Mouse (Mus musculus) liver, embryonic 13.5 days (tissue): Measurements from ENCODE around the gene Trpc7. TPM values are rescaled to one million over a fixed set of nuclear protein-coding genes. Genes with fewer than 3 reads are reported as not detected.

Experiments
- ATAC-seq: fragments of 200-750 bp; cut with Nextera tagmentation; 2 replicates; pipeline ENCODE4 v1.8.0; 2017; ENCODE audit warnings: low read depth, mild to moderate bottlenecking, moderate number of reproducible peaks, moderate library complexity
- DNase-seq: peaks from one replicate; pipeline ENCODE4 v3.0.0; 2022
- H3K27ac ChIP-seq: fragments of 300-500 bp; sonication (generic); 2 replicates; pipeline ENCODE4 v1.5.1; 2015; ENCODE audit warnings: moderate library complexity, mild to moderate bottlenecking, inconsistent platforms
- H3K27me3 ChIP-seq: fragments of 300-500 bp; sonication (generic); 2 replicates; pipeline ENCODE4 v1.6.1; 2015; ENCODE audit warnings: mild to moderate bottlenecking, inconsistent platforms
- H3K36me3 ChIP-seq: fragments of 300-500 bp; sonication (generic); 2 replicates; pipeline ENCODE4 v1.6.1; 2015; ENCODE audit warnings: mild to moderate bottlenecking, inconsistent platforms
- H3K4me1 ChIP-seq: fragments of 300-500 bp; sonication (generic); replicated peaks from 2 replicates; pipeline ENCODE4 v1.6.1; 2015; ENCODE audit warnings: inconsistent platforms
- H3K4me2 ChIP-seq: fragments of 300-500 bp; sonication (generic); 2 replicates; pipeline ENCODE4 v1.6.1; 2015; ENCODE audit warnings: inconsistent platforms, mild to moderate bottlenecking, moderate library complexity
- H3K4me3 ChIP-seq: fragments of 300-500 bp; sonication (generic); replicated peaks from 2 replicates; pipeline ENCODE4 v1.5.1; 2015; ENCODE audit warnings: mild to moderate bottlenecking, inconsistent platforms
- H3K9ac ChIP-seq: fragments of 300-500 bp; sonication (generic); 2 replicates; pipeline ENCODE4 v1.6.1; 2015; ENCODE audit warnings: mild to moderate bottlenecking, inconsistent platforms
- H3K9me3 ChIP-seq: fragments of 300-500 bp; sonication (generic); replicated peaks from 2 replicates; pipeline ENCODE4 v1.6.1; 2016; ENCODE audit warnings: inconsistent platforms
- WGBS: fragments of 180-500 bp; shearing (Covaris S2); methylation state at CpG from one replicate; pipeline ENCODE4 v1.1.7; 2015; ENCODE audit not compliant: insufficient replicate concordance; 5-methylcytosine and 5-hydroxymethylcytosine counted together
- polyA plus RNA-seq: library from polyadenylated mRNA; unstranded; fragments of >200 nt; fragmentation: Nextera tagmentation; extraction: Ambion mirVana; gene quantifications from 2 replicates; pipeline ENCODE4 v1.2.1, GENCODE M21; 2015

Trpc7 gene
- polyA plus RNA-seq, 1 experiment from 2014 or later: not detected

- 78% methylated on average over 3 of the region's 3 CpGs for WGBS
- no peak overlapping the region for H3K9ac ChIP-seq
- no peak for ATAC-seq
Measured at GRCm38 (mm10) chr13:56790683-56791082, 105.1 kb downstream of the Trpc7 start.

DNA sequence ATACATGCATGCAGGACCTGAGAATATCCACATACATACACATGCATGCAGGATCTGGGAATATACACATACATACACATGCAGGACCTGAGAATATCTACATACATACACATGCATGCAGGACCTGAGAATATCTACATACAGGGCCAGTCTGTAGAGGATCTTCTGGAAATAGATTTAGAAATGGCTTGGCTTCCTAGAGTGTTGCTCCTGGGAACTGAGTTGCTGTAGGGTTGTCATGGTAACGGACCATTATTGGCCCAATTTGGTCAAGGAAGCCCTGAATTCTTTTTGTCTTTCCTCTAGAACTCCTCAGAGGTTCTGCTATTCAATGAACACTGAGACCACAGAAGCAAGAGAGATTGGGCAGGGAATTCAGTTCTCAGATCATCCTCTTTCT is 113.2 kb downstream of the Trpc7 start:
- ATAC-seq: no peak
- WGBS: 46% methylated on average over 1 of the region's 1 CpGs

More at GRCm38 (mm10) chr13:56790683-56791082, 105.1 kb downstream of the Trpc7 start:
- Histone ChIP-seq H3K4me1 (no peaks in the 10 kb centered on the region), H3K27ac (no peak overlapping the region), H3K4me2 (no peak overlapping the region), H3K36me3 (no peaks in the 10 kb centered on the region), H3K27me3 (no peaks in the 10 kb centered on the region), H3K9me3 (no peaks in the 10 kb centered on the region), H3K4me3 (no peak overlapping the region)
- no peak for DNase-seq

DNA sequence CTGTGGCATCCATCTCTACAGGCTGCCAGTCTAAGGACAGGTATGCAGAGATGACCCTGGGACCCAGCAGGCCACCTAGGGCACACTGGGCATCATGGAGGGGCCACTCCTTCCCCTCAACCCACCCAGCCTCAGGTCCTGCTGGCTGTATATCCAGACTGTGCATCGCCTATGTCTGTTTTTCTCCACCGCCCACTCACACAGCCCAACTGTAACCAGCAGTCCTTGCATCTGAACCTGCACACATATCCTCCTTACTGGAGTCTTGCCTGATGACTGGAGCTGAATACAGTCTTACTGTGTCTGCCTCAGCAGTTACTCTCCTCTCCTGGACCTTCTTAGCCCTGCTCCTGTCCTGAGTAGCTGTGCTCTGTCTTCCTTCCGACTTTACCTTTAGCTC is 114.1 kb downstream of the Trpc7 start:
- H3K9ac ChIP-seq: no peak overlapping the region
- 69% methylated on average over 3 of the region's 3 CpGs for WGBS
- no peak overlapping the region for H3K27ac ChIP-seq
- no peak overlapping the region for H3K4me3 ChIP-seq
- no peak for ATAC-seq
- no peak for DNase-seq
- H3K4me1 ChIP-seq: no peaks in the 10 kb centered on the region
- H3K9me3 ChIP-seq: no peaks in the 10 kb centered on the region
- H3K27me3 ChIP-seq: no peaks in the 10 kb centered on the region
- H3K4me2 ChIP-seq: no peak overlapping the region
- no peaks in the 10 kb centered on the region for H3K36me3 ChIP-seq

More for the DNA sequence above, 113.2 kb downstream of the Trpc7 start:
- H3K4me3 ChIP-seq: no peak overlapping the region
- H3K9me3 ChIP-seq: no peaks in the 10 kb centered on the region
- no peaks in the 10 kb centered on the region for H3K4me1 ChIP-seq
- H3K36me3 ChIP-seq: no peaks in the 10 kb centered on the region
- H3K27ac ChIP-seq: no peak overlapping the region
- H3K9ac ChIP-seq: no peak overlapping the region
- H3K4me2 ChIP-seq: no peak overlapping the region
- no peak for DNase-seq
- H3K27me3 ChIP-seq: no peaks in the 10 kb centered on the region

DNA sequence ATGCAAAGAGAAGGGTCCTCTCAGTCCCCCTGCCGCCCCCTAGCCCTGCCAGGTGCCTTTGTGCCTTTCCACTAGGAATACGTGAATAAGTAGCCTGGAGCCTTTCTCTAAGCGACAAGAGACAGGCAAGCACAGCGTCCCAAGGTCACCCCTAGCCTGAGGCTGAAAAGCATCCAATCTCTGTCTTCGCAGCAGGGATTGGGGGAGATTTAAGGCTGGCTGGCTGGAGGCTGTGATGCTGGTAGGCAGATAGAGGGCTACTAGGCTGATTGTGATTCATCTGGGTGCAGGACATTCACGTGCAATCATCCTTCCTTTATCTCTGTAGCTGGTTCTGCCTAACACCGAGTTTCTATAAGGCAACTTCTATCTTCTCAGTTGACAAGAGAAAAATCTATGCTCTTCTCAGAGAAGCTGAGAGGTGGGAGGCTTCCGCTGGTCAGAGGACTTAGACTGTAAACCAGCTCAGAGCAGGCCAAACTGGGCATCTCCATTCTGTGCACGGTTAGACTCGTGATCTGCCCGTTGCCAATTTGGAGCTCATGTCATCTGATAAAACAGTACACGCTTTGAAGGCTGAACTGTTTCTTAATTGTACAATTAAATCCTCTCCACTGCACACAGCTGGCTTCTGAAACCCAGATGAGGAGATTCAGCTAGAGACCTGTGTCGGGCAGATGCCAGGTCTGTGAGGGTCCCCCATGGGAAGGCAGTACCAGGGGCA is 114.9 kb downstream of the Trpc7 start:
- Histone ChIP-seq H3K4me3 (no peak overlapping the region), H3K27ac (no peak overlapping the region), H3K4me2 (no peak overlapping the region), H3K36me3 (no peaks in the 10 kb centered on the region), H3K27me3 (no peaks in the 10 kb centered on the region), H3K9ac (no peak overlapping the region), H3K9me3 (no peaks in the 10 kb centered on the region), H3K4me1 (no peaks in the 10 kb centered on the region)
- DNase-seq (no peak), ATAC-seq (no peak)
- 56% methylated on average over 13 of the region's 13 CpGs for WGBS

DNA sequence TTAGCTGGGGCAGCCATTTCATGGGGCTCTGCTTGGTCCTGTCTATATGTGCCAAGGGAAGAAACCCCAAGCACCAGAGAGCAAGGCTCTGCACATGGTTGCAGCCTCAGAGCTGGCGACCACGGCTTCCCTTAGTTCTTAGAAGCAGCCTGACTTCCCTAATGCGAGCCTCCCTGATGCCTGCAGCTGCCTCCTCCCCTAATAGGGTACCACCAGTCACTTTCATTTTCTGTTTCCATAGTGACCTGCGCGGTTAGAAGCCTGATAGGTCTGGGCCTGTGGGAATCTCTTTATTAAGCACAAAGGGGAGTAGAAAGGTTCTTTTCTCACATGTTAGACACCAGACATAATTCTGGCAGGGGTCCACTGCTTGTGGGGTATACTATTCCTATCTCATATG is 121.5 kb downstream of the Trpc7 start:
- 18% methylated on average over 5 of the region's 5 CpGs for WGBS

DNA sequence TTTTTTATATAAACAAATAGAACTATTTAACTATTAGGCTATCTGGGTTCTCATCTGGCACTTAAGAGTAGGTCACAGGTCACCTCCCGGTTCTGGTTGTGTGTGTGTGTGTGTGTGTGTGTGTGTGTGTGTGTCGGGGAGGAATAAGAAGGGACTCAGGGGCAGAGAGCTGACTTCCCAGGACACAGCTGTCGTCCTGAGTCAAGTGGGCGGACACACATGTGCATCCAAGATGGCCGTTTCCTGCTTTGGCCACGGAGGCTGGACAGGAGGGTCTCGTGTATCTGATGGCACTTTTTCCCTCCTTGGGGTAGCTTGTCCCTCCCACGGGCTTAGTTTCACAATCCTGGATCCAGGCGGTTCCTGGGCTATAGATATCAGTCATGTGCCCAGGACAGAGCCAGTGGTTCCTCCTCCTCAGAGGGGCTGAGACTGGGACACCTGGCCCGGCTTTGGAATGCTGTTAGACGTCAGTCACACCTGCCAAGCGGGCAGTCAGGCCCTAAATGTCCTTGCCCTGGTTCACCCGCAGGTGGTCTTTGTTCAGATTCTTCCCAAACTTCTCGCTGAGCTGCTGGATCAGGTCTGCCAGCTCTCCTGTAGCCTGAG is 122.4 kb downstream of the Trpc7 start:
- H3K4me2 ChIP-seq: no peak overlapping the region
- WGBS: 43% methylated on average over 14 of the region's 14 CpGs
- DNase-seq (no peak), ATAC-seq (no peak)
- H3K4me3 ChIP-seq: no peak overlapping the region
- H3K4me1 ChIP-seq: no peaks in the 10 kb centered on the region
- H3K36me3 ChIP-seq: no peaks in the 10 kb centered on the region
- no peak overlapping the region for H3K9ac ChIP-seq
- no peaks in the 10 kb centered on the region for H3K9me3 ChIP-seq
- no peak overlapping the region for H3K27ac ChIP-seq
- no peaks in the 10 kb centered on the region for H3K27me3 ChIP-seq

More for the DNA sequence above, 121.5 kb downstream of the Trpc7 start:
- Histone ChIP-seq H3K36me3 (no peaks in the 10 kb centered on the region), H3K4me2 (no peak overlapping the region), H3K27me3 (no peaks in the 10 kb centered on the region), H3K9ac (no peak overlapping the region), H3K4me1 (no peaks in the 10 kb centered on the region), H3K9me3 (no peaks in the 10 kb centered on the region), H3K4me3 (no peak overlapping the region), H3K27ac (no peak overlapping the region)
- ATAC-seq (no peak), DNase-seq (no peak)

- 44% methylated on average over 3 of the region's 3 CpGs for WGBS
- DNase-seq: no peak
Measured at GRCm38 (mm10) chr13:56772592-56772991, 123.2 kb downstream of the Trpc7 start.

GRCm38 (mm10) chr13:56770786-56771185 is 125.0 kb downstream of the Trpc7 start:
- Histone ChIP-seq H3K27ac (no peak overlapping the region), H3K9me3 (no peaks in the 10 kb centered on the region)

More at GRCm38 (mm10) chr13:56772592-56772991, 123.2 kb downstream of the Trpc7 start:
- H3K9me3 ChIP-seq: no peaks in the 10 kb centered on the region
- no peaks in the 10 kb centered on the region for H3K27me3 ChIP-seq
- no peaks in the 10 kb centered on the region for H3K4me1 ChIP-seq
- H3K4me3 ChIP-seq: no peak overlapping the region
- no peak overlapping the region for H3K27ac ChIP-seq
- ATAC-seq: no peak
- H3K36me3 ChIP-seq: no peaks in the 10 kb centered on the region
- no peak overlapping the region for H3K4me2 ChIP-seq
- H3K9ac ChIP-seq: no peak overlapping the region

GRCm38 (mm10) chr13:56770136-56770578 is 125.6 kb downstream of the Trpc7 start:
- DNase-seq: no peak
- no peaks in the 10 kb centered on the region; the same call in 1 of the 2 replicates for H3K4me1 ChIP-seq

More at GRCm38 (mm10) chr13:56770786-56771185, 125.0 kb downstream of the Trpc7 start:
- ATAC-seq (no peak), DNase-seq (no peak)
- Histone ChIP-seq H3K4me1 (no peaks in the 10 kb centered on the region), H3K4me3 (no peak overlapping the region), H3K27me3 (0 out of 2 replicates have a peak, but pooled peaks cover 3% of the 10 kb centered on the region), H3K9ac (no peak overlapping the region), H3K4me2 (no peak overlapping the region), H3K36me3 (no peaks in the 10 kb centered on the region)
- WGBS: 39% methylated on average over 5 of the region's 5 CpGs

DNA sequence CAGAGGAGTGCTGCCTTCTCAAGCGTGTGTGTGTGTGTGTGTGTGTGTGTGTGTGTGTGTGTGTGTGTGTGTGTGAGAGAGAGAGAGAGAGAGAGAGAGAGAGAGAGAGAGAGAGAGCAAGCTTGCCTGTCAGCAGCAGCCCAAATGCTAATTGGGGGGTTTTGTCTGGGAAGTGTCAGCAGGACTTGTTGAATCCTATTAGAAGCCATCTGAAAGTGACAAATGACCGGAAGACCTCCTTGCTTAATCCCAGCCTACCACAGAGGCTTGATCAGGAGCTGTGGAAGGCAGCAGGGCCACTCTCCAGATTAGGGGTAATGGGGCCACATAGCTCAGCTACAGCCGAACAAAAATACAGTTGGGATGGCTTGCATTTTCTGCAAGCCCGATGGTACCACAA is 126.4 kb downstream of the Trpc7 start:
- ATAC-seq: no peak
- Histone ChIP-seq H3K4me3 (no peak overlapping the region), H3K27ac (no peak overlapping the region), H3K27me3 (0 out of 2 replicates have a peak, but pooled peaks cover 3% of the 10 kb centered on the region), H3K9me3 (no peaks in the 10 kb centered on the region), H3K4me2 (no peak overlapping the region), H3K9ac (no peak overlapping the region), H3K36me3 (no peaks in the 10 kb centered on the region), H3K4me1 (no peaks in the 10 kb centered on the region; the same call in 1 of the 2 replicates)
- DNase-seq: no peak
- WGBS: 35% methylated on average over 4 of the region's 4 CpGs

More at GRCm38 (mm10) chr13:56770136-56770578, 125.6 kb downstream of the Trpc7 start:
- no peak for ATAC-seq
- Histone ChIP-seq H3K9ac (no peak overlapping the region), H3K36me3 (no peaks in the 10 kb centered on the region), H3K27ac (no peak overlapping the region), H3K4me2 (no peak overlapping the region), H3K27me3 (0 out of 2 replicates have a peak, but pooled peaks cover 3% of the 10 kb centered on the region), H3K9me3 (no peaks in the 10 kb centered on the region), H3K4me3 (no peak overlapping the region)
- WGBS: 62% methylated on average over 1 of the region's 1 CpGs

DNA sequence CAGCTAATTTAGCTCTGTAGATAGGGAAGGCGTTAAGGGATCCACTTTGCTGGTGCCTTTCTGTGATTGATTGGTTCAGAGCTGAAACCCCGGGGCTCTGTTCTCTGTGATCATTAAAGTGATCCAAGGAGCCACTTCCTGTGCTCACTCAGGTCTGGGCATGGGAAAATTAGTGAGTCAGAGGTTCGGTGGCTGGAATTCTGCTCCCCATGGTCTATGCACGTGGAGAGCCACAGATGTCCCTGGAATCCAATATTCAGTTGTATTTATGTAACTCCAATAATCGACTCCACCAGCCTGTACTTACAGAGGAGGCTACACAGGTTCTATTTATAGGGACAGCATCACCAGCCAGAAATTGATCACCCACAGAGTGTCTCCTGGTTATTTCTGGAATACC is 129.6 kb downstream of the Trpc7 start:
- ATAC-seq (no peak), DNase-seq (no peak)
- H3K4me3 ChIP-seq: no peak overlapping the region
- no peaks in the 10 kb centered on the region; the same call in 1 of the 2 replicates for H3K4me1 ChIP-seq
- no peak overlapping the region for H3K4me2 ChIP-seq
- no peaks in the 10 kb centered on the region for H3K36me3 ChIP-seq
- H3K9me3 ChIP-seq: no peaks in the 10 kb centered on the region
- 41% methylated on average over 5 of the region's 5 CpGs for WGBS
- H3K9ac ChIP-seq: no peak overlapping the region
- H3K27ac ChIP-seq: no peak overlapping the region
- H3K27me3 ChIP-seq: peaks cover 26% of the 10 kb centered on the region
